Mouse (Mus musculus) testis, adult 2 months (tissue): Measurements from ENCODE around the gene Hmx1.

Experiments
- CTCF ChIP-seq: fragments of 200-500 bp; IDR thresholded peaks from 2 replicates; pipeline ENCODE4 v1.5.1; 2012; ENCODE audit warnings: low read depth, mild to moderate bottlenecking, inconsistent platforms, low read length, moderate library complexity; ENCODE audit not compliant: control insufficient read depth, insufficient read depth, insufficient replicate concordance
- POLR2A ChIP-seq: fragments of 200-500 bp; IDR thresholded peaks from 2 replicates; pipeline ENCODE4 v1.6.1; 2012; ENCODE audit warnings: low read depth, mild to moderate bottlenecking, inconsistent platforms, low read length, moderate library complexity; ENCODE audit not compliant: control insufficient read depth

DNA sequence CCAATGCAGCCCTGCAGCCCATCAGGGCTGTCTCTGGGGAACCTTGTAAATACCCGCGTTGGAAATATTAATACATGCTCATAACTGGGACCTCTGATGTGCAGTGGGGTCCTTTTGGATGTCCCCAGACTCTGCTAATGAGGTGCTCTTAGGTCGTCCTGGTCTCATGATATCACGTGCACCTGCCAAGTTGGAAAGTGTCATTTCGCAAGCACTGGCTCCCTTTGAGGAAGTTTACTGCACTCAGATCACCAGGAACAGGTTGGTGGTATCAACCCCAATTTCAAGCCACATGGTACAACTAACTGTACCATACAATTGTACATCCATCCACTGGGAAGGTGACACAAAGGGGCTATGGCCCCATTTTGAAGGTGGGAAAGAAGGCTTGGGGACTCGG, 39.5 kb downstream of the Hmx1 start:
- TF ChIP-seq CTCF: no peak
- TF ChIP-seq POLR2A: no peak
